Mouse (Mus musculus): ENCODE measurements around the gene Rbms3. TPM values are rescaled to one million over a fixed set of nuclear protein-coding genes. Genes with fewer than 3 reads are reported as not detected.
A peak's percentile ranks its signal among the peaks of the same experiment; 100 is the strongest.

The Rbms3 gene
- total RNA-seq, 2 experiments from 2014 or later, result 10.9 to 11.6 TPM

- peak in 1 of 2 experiments; percentile 19 for DNase-seq
- intact Hi-C loops (cut with DNase I), result no loop called here
Observed at GRCm38 (mm10) chr9:116701511-116702179, 928.1 kb downstream of the Rbms3 start.

- intact Hi-C loops (cut with DNase I), result no loop called here
- no peak for DNase-seq
Observed at GRCm38 (mm10) chr9:116688615-116689014, 941.1 kb downstream of the Rbms3 start.

GRCm38 (mm10) chr9:116677142-116677541, 952.6 kb downstream of the Rbms3 start:
- intact Hi-C loops (cut with DNase I), result no loop called here
- DNase-seq, result peak in 1 of 2 experiments; percentile 13

- intact Hi-C loops (cut with DNase I), result no loop called here
- DNase-seq, result peak in 1 of 2 experiments; percentile 38
Observed at GRCm38 (mm10) chr9:116676445-116676844, 953.3 kb downstream of the Rbms3 start.

GRCm38 (mm10) chr9:116674191-116674590, 955.5 kb downstream of the Rbms3 start:
- no peak for DNase-seq
- intact Hi-C loops (cut with DNase I), result no loop called here

GRCm38 (mm10) chr9:116661026-116661425, 968.7 kb downstream of the Rbms3 start:
- no peak for DNase-seq
- intact Hi-C loops (cut with DNase I), result no loop called here

- intact Hi-C loops (cut with DNase I), result no loop called here
- DNase-seq, result no peak
Observed at GRCm38 (mm10) chr9:116659936-116660335, 969.8 kb downstream of the Rbms3 start.

- intact Hi-C loops (cut with DNase I), result no loop called here
- DNase-seq, result no peak
Observed at GRCm38 (mm10) chr9:116657141-116657540, 972.6 kb downstream of the Rbms3 start.

GRCm38 (mm10) chr9:116651414-116651813, 978.3 kb downstream of the Rbms3 start:
- intact Hi-C loops (cut with DNase I), result no loop called here
- no peak for DNase-seq

GRCm38 (mm10) chr9:116649955-116650354, 979.8 kb downstream of the Rbms3 start:
- intact Hi-C loops (cut with DNase I), result no loop called here
- no peak for DNase-seq

- intact Hi-C loops (cut with DNase I), result no loop called here
- no peak for DNase-seq
Observed at GRCm38 (mm10) chr9:116649086-116649792, 980.5 kb downstream of the Rbms3 start.

- DNase-seq, result no peak
Observed at GRCm38 (mm10) chr9:116644616-116645015, 985.1 kb downstream of the Rbms3 start.

GRCm38 (mm10) chr9:116640302-116640679, 989.4 kb downstream of the Rbms3 start:
- intact Hi-C loops (cut with DNase I), result no loop called here
- DNase-seq, result peak in 1 of 2 experiments; percentile 19

More at GRCm38 (mm10) chr9:116644616-116645015, 985.1 kb downstream of the Rbms3 start:
- intact Hi-C loops (cut with DNase I), result no loop called here

- intact Hi-C loops (cut with DNase I), result no loop called here
Observed at GRCm38 (mm10) chr9:116639597-116640301, 990.0 kb downstream of the Rbms3 start.

GRCm38 (mm10) chr9:116633786-116634185, 995.9 kb downstream of the Rbms3 start:
- DNase-seq, result no peak
- intact Hi-C loops (cut with DNase I), result no loop called here

More at GRCm38 (mm10) chr9:116639597-116640301, 990.0 kb downstream of the Rbms3 start:
- DNase-seq, result peak in 1 of 2 experiments; percentile 37

- DNase-seq, result no peak
- intact Hi-C loops (cut with DNase I), result no loop called here
Observed at GRCm38 (mm10) chr9:116633075-116633474, 996.6 kb downstream of the Rbms3 start.

- DNase-seq, result no peak
- intact Hi-C loops (cut with DNase I), result no loop called here
Observed at GRCm38 (mm10) chr9:116631816-116632215, 997.9 kb downstream of the Rbms3 start.

GRCm38 (mm10) chr9:116630805-116631204, 998.9 kb downstream of the Rbms3 start:
- intact Hi-C loops (cut with DNase I), result no loop called here
- DNase-seq, result no peak

GRCm38 (mm10) chr9:116620434-116620833, 1009.3 kb downstream of the Rbms3 start:
- DNase-seq, result no peak
- intact Hi-C loops (cut with DNase I), result no loop called here

- intact Hi-C loops (cut with DNase I), result no loop called here
- DNase-seq, result no peak
Observed at GRCm38 (mm10) chr9:116618886-116619285, 1010.8 kb downstream of the Rbms3 start.

GRCm38 (mm10) chr9:116613276-116613675, 1016.4 kb downstream of the Rbms3 start:
- peak in 1 of 2 experiments; percentile 15 for DNase-seq
- intact Hi-C loops (cut with DNase I), result no loop called here
